Mouse (Mus musculus) C2C12 (cell line): Measurements from ENCODE around the gene Gm49396. TPM values are rescaled to one million over a fixed set of nuclear protein-coding genes. Genes with fewer than 3 reads are reported as not detected.

ENCODE experiments used
- H3K27me3 ChIP-seq: one replicate; pipeline ENCODE4 v1.6.1; 2011; ENCODE audit not compliant: control insufficient read depth, insufficient read depth, insufficient read length
- H3K36me3 ChIP-seq: one replicate; pipeline ENCODE4 v1.6.1; 2011; ENCODE audit not compliant: control insufficient read depth, insufficient read depth
- H3K4me3 ChIP-seq: one replicate; pipeline ENCODE4 v1.5.1; 2011; ENCODE audit warnings: mild to moderate bottlenecking, control low read depth; ENCODE audit not compliant: poor library complexity, insufficient read depth, severe bottlenecking
- H3K79me2 ChIP-seq: one replicate; pipeline ENCODE4 v1.6.1; 2011; ENCODE audit not compliant: control insufficient read depth, insufficient read depth
- H3K79me3 ChIP-seq: one replicate; pipeline ENCODE4 v1.6.1; 2011; ENCODE audit warnings: low read depth, control low read depth
- H3ac ChIP-seq: one replicate; pipeline ENCODE3; 2011; ENCODE audit warnings: low read depth; ENCODE audit not compliant: control insufficient read depth, insufficient read length
- CEBPB ChIP-seq: IDR thresholded peaks from one replicate; pipeline ENCODE4 v1.6.1; 2011; ENCODE audit warnings: low read depth, mild to moderate bottlenecking, control low read depth, moderate library complexity
- CTCF ChIP-seq: IDR thresholded peaks from one replicate; pipeline ENCODE4 v1.5.1; 2011; ENCODE audit not compliant: control insufficient read depth, insufficient read depth, insufficient read length
- FOSL1 ChIP-seq: IDR thresholded peaks from one replicate; pipeline ENCODE4 v1.8.0; 2011; ENCODE audit warnings: mild to moderate bottlenecking, low read length; ENCODE audit not compliant: poor library complexity, insufficient read depth, severe bottlenecking
- MAX ChIP-seq: IDR thresholded peaks from one replicate; pipeline ENCODE4 v1.6.1; 2011; ENCODE audit warnings: mild to moderate bottlenecking, control low read depth
- MYOD1 ChIP-seq: IDR thresholded peaks from one replicate; pipeline ENCODE4 v1.6.1; 2011; ENCODE audit warnings: low read depth; ENCODE audit not compliant: control insufficient read depth, insufficient read length
- MYOG ChIP-seq: IDR thresholded peaks from one replicate; pipeline ENCODE4 v1.6.1; 2011; ENCODE audit not compliant: control insufficient read depth, insufficient read length; ENCODE audit errors: extremely low read depth
- USF1 ChIP-seq: IDR thresholded peaks from one replicate; pipeline ENCODE4 v1.6.1; 2011; ENCODE audit warnings: low read depth, mild to moderate bottlenecking, control low read depth, moderate library complexity
- microRNA-seq: library from miRNA; unstranded; fragments of <30 nt; microRNA quantifications from one replicate; pipeline ENCODE4, GENCODE M21; 2019; ENCODE audit warnings: borderline microRNAs expressed
- polyA plus RNA-seq: library from polyadenylated mRNA; unstranded; fragments of >200 nt; fragmentation: generic; extraction: Trizol; gene quantifications from one replicate; pipeline ENCODE4 v1.2.1, GENCODE M21; 2012; ENCODE audit warnings: missing spikeins

Gm49396 gene
- polyA plus RNA-seq, 1 experiment: 0.73 TPM

DNA sequence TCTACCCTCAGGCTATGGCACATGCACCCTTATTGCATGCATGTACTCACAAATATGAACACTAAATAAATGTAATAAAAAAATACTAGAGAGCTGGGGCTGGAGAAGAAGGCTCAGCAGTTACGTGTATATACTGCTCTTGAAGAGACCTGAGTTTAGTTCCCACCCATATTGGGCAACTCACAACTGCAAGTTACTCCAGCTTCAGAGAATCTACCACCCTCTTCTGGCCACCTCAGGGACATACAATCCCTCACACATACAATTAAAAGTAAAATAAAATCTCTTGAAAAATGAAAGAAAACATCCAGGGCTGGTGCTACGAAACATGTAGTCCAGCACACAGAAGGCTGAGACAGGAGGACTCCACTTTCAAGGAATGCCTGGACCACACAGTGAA lies 51.3 kb downstream of the Gm49396 start:
- Histone ChIP-seq H3K79me2 (peaks cover 6% of the 10 kb centered on the region), H3K27me3 (no peaks in the 10 kb centered on the region), H3K4me3 (no peak overlapping the region), H3K36me3 (peaks cover 18% of the 10 kb centered on the region), H3K79me3 (no peaks in the 10 kb centered on the region), H3ac (no peak overlapping the region)
- TF ChIP-seq CEBPB: peak; percentile 62
- TF ChIP-seq MYOD1: no peak
- TF ChIP-seq MAX: no peak
- TF ChIP-seq MYOG: no peak
- TF ChIP-seq USF1: no peak

- H3K4me3 ChIP-seq: no peak overlapping the region
- H3K27me3 ChIP-seq: no peaks in the 10 kb centered on the region
- H3K79me2 ChIP-seq: peaks cover 6% of the 10 kb centered on the region
- H3K36me3 ChIP-seq: peaks cover 18% of the 10 kb centered on the region
- H3K79me3 ChIP-seq: no peaks in the 10 kb centered on the region
- H3ac ChIP-seq: no peak overlapping the region
- TF ChIP-seq CTCF: no peak
- no peak for TF ChIP-seq FOSL1
- TF ChIP-seq USF1: no peak
- TF ChIP-seq MYOD1: no peak
- no peak for TF ChIP-seq CEBPB
- no peak for TF ChIP-seq MAX
- TF ChIP-seq MYOG: no peak
These were observed 52.1 kb downstream of the Gm49396 start for GRCm38 (mm10) chr7:30615049-30615760.

Small RNA genes within 50 kb of the gene (microRNA-seq; reads per million reads assigned to microRNA genes)
- gene Gm38670: 4.1 reads per million, percentile 50 among the genes with 10 or more reads in this experiment
- gene Mir3569: 0.20 reads per million

Other genes starting within 250 kb of the Gm49396 start
- gene Syne4, start 248.5 kb upstream of the Gm49396 start, polyA plus RNA-seq: 0.20 TPM
- gene E130208F15Rik, start 241.6 kb upstream of the Gm49396 start, polyA plus RNA-seq: 0.81 TPM
- gene Sdhaf1, start 239.4 kb upstream of the Gm49396 start, polyA plus RNA-seq: 9.9 TPM
- 0.20 TPM for gene Lrfn3, start 200.6 kb upstream of the Gm49396 start, polyA plus RNA-seq
- not detected for gene Tyrobp, start 149.6 kb upstream of the Gm49396 start, polyA plus RNA-seq
- not detected for gene Hcst, start 143.5 kb upstream of the Gm49396 start, polyA plus RNA-seq
- gene Nfkbid, start 141.6 kb upstream of the Gm49396 start, polyA plus RNA-seq: 0.04 TPM
- gene Aplp1, start 117.8 kb upstream of the Gm49396 start, polyA plus RNA-seq: 0.29 TPM
- gene Kirrel2, start 105.7 kb upstream of the Gm49396 start, polyA plus RNA-seq: not detected
- 0.60 TPM for gene Nphs1, start 105.0 kb upstream of the Gm49396 start, polyA plus RNA-seq
- gene Prodh2, start 69.7 kb upstream of the Gm49396 start, polyA plus RNA-seq: 0.02 TPM
- 2.4 TPM for gene Arhgap33, start 28.3 kb upstream of the Gm49396 start, polyA plus RNA-seq
- 66.8 TPM for gene Hspb6, start 11.2 kb upstream of the Gm49396 start, polyA plus RNA-seq
- gene Proser3, start 11.0 kb upstream of the Gm49396 start, polyA plus RNA-seq: 8.7 TPM
- 38.4 TPM for gene Lin37, start 3.5 kb upstream of the Gm49396 start, polyA plus RNA-seq
- gene U2af1l4, start within 50 bp of the Gm49396 start, polyA plus RNA-seq: 63.6 TPM
- 173 TPM for gene Psenen, start 283 bp downstream of the Gm49396 start, polyA plus RNA-seq
- 0.56 TPM for gene Igflr1, start 2.1 kb downstream of the Gm49396 start, polyA plus RNA-seq
- gene Kmt2b, start 25.4 kb downstream of the Gm49396 start, polyA plus RNA-seq: 14.4 TPM
- 0.05 TPM for gene Zbtb32, start 35.6 kb downstream of the Gm49396 start, polyA plus RNA-seq
- gene Upk1a, start 49.5 kb downstream of the Gm49396 start, polyA plus RNA-seq: 0.53 TPM
- 795 TPM for gene Cox6b1, start 62.8 kb downstream of the Gm49396 start, polyA plus RNA-seq
- gene Etv2, start 72.5 kb downstream of the Gm49396 start, polyA plus RNA-seq: not detected
- 110 TPM for gene Rbm42, start 87.0 kb downstream of the Gm49396 start, polyA plus RNA-seq
- 25.9 TPM for gene Haus5, start 101.7 kb downstream of the Gm49396 start, polyA plus RNA-seq
- not detected for gene Pmis2, start 108.3 kb downstream of the Gm49396 start, polyA plus RNA-seq
- not detected for gene 2200002J24Rik, start 135.6 kb downstream of the Gm49396 start, polyA plus RNA-seq
- gene Atp4a, start 148.9 kb downstream of the Gm49396 start, polyA plus RNA-seq: not detected
- 168 TPM for gene Tmem147, start 166.2 kb downstream of the Gm49396 start, polyA plus RNA-seq
- gene Gapdhs, start 180.3 kb downstream of the Gm49396 start, polyA plus RNA-seq: not detected
- gene Sbsn, start 188.1 kb downstream of the Gm49396 start, polyA plus RNA-seq: 3.6 TPM
- gene Dmkn, start 200.4 kb downstream of the Gm49396 start, polyA plus RNA-seq: not detected
- gene Krtdap, start 224.6 kb downstream of the Gm49396 start, polyA plus RNA-seq: not detected